Comparison of ENCODE assay signal across 9 mouse cellular contexts in genomic region chr8:13506849-13507248, GRCm38 (mm10). TPM values are rescaled to one million over a fixed set of nuclear protein-coding genes. Genes with fewer than 3 reads are reported as not detected.
DNase-seq lines count a peak whose midpoint lies in the region; ATAC-seq lines count a peak whose summit lies in the region.
"Had no signal": no experiment of that assay in that cellular context is flagged by ENCODE, and none has a peak within 500 bp of the region (broad histone marks: within the 10 kb centered on the region; RNA-seq: fewer than 3 reads in every experiment).

No protein-coding gene starts in this region.

- 58% methylated on average over 4 of the region's 4 CpGs for WGBS in midbrain, embryonic 14.5 days
- WGBS in midbrain, embryonic 15.5 days: 50% methylated on average over 4 of the region's 4 CpGs

- H3K9ac ChIP-seq in midbrain, embryonic 14.5 days (replicated peaks; ENCODE audit: low read length): no peak overlapping the region
- H3K9ac ChIP-seq in midbrain, embryonic 15.5 days: no peak overlapping the region

- H3K4me2 ChIP-seq in midbrain, embryonic 14.5 days (ENCODE audit: low read length): no peak overlapping the region
- H3K4me2 ChIP-seq in midbrain, embryonic 15.5 days: no peak overlapping the region

- no peak overlapping the region for H3K27ac ChIP-seq in midbrain, embryonic 14.5 days (replicated peaks; ENCODE audit: low read depth, low read length)
- H3K27ac ChIP-seq in midbrain, embryonic 15.5 days: no peak overlapping the region

- ATAC-seq in midbrain, embryonic 14.5 days (ENCODE audit: low FRiP score, low TSS enrichment): no peak
- ATAC-seq in midbrain, embryonic 15.5 days (replicated peaks): no peak

- DNase-seq in midbrain, embryonic 14.5 days: peak; percentile 23
- DNase-seq in gastrocnemius, postnatal 4 days (ENCODE audit: low spot score in 2 of 2): peak; percentile 52 to 67
- DNase-seq in kidney, postnatal 25 days: peak; percentile 97 to 98
- peak; percentile 81 for DNase-seq in retina, postnatal 7 days (ENCODE audit: low read depth, low spot score)
- DNase-seq in layer of hippocampus, adult 11-12 months (ENCODE audit: low spot score): no peak
- DNase-seq in left cerebral cortex, adult 8-10 months (ENCODE audit: low spot score in 2 of 2): no peak
- DNase-seq in spleen, adult 12 weeks (ENCODE audit: low spot score): no peak

- no peaks in the 10 kb centered on the region for H3K36me3 ChIP-seq in midbrain, embryonic 14.5 days (ENCODE audit: control insufficient read depth, insufficient read depth, low read length)
- no peaks in the 10 kb centered on the region for H3K36me3 ChIP-seq in midbrain, embryonic 15.5 days (replicated peaks)

- H3K27me3 ChIP-seq in midbrain, embryonic 14.5 days (ENCODE audit: control insufficient read depth, insufficient read depth, low read length): no peaks in the 10 kb centered on the region
- no peaks in the 10 kb centered on the region for H3K27me3 ChIP-seq in midbrain, embryonic 15.5 days (replicated peaks)

- no peaks in the 10 kb centered on the region for H3K4me1 ChIP-seq in midbrain, embryonic 14.5 days (ENCODE audit: control insufficient read depth, insufficient read depth, low read length)
- H3K4me1 ChIP-seq in midbrain, embryonic 15.5 days: no peaks in the 10 kb centered on the region

- no peaks in the 10 kb centered on the region for H3K9me3 ChIP-seq in midbrain, embryonic 14.5 days (ENCODE audit: control insufficient read depth, low read length)
- H3K9me3 ChIP-seq in midbrain, embryonic 15.5 days: no peaks in the 10 kb centered on the region

- H3K4me3 ChIP-seq in midbrain, embryonic 14.5 days (replicated peaks; ENCODE audit: low read depth, low read length): no peak overlapping the region
- no peak overlapping the region for H3K4me3 ChIP-seq in midbrain, embryonic 15.5 days
- H3K4me3 ChIP-seq: erythroblast, embryonic 14.5 days had no signal

RNA-seq across cellular contexts. Expression of gene Gas6, which starts 12.6 kb away (rescaled TPM):
- polyA plus RNA-seq in midbrain, embryonic 14.5 days (2014; fragmentation: Nextera tagmentation; extraction: Ambion mirVana): 17.7 and 19.2 TPM in 2 replicates
- polyA plus RNA-seq in midbrain, embryonic 15.5 days (2015; fragmentation: Nextera tagmentation; extraction: Ambion mirVana): 36.8 and 42.7 TPM in 2 replicates
- total RNA-seq in gastrocnemius, postnatal 4 days (2021): 100 to 1,000 TPM; 111 to 121 TPM
- total RNA-seq in left cerebral cortex, adult 8-10 months (2022): 100 to 1,000 TPM in 3 of 4 experiments, 10 to 100 TPM in 1; 97.2 to 113 (median 110) TPM

RNA-seq across cellular contexts. Expression of gene 1700029H14Rik, which starts 55.4 kb away (rescaled TPM):
- not detected in 2 replicates for polyA plus RNA-seq in midbrain, embryonic 14.5 days (2014; fragmentation: Nextera tagmentation; extraction: Ambion mirVana)
- polyA plus RNA-seq in midbrain, embryonic 15.5 days (2015; fragmentation: Nextera tagmentation; extraction: Ambion mirVana): not detected in 2 replicates
- under 1 TPM in 1 of 2 experiments, not detected in 1; 0.26 TPM for total RNA-seq in gastrocnemius, postnatal 4 days (2021)
- not detected for total RNA-seq in left cerebral cortex, adult 8-10 months (2022)
- polyA plus RNA-seq: erythroblast, embryonic 14.5 days had no signal

Comparison
In these comparisons a context has a peak if more than half of its experiments do, and no peak if none do; other contexts are left out.
1. DNase-seq: peak in midbrain, embryonic 14.5 days (single experiment), gastrocnemius, postnatal 4 days (2 of 2), kidney, postnatal 25 days (2 of 2) and retina, postnatal 7 days (single experiment); none in layer of hippocampus, adult 11-12 months (single experiment), left cerebral cortex, adult 8-10 months (0 of 2) and spleen, adult 12 weeks (single experiment).